Comparison of ENCODE assay signal across 16 mouse cellular contexts in the genomic region with DNA sequence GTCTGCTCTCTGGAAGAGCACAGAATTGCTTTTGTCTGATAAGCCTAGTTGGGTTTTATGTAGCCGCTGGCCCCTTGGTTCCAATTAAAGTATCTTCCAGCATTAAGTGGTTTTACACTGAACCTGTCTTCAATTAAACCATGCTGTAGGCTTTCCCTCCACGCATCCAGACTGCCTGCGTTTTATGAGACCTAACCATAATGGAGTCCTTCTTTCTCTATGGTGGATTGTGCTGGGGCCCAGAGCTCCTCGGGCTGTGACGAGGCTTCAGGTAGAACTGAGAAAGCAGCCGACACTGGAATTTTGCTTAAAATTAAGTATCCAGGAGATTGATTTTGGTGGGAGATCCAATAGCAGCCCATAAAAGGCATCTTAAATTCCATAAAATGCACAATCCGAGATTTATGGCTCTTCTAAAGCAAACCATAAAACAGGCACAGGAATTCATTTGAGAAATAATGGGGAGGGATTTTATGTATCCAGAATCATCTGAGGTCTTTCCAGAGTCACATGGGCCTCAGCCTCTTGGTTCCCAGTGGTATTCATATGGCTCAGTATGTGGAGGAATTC.
"Had no signal": no experiment of that assay in that cellular context is flagged by ENCODE, and none has a peak within 500 bp of the region (broad histone marks: within the 10 kb centered on the region; RNA-seq: fewer than 3 reads in every experiment).

No protein-coding gene starts in this region.

- H3K4me1 ChIP-seq: liver, embryonic 15.5 days; midbrain, embryonic 10.5 days; midbrain, embryonic 15.5 days; stomach, embryonic 15.5 days had no signal

- H3K9me3 ChIP-seq: kidney, embryonic 15.5 days; liver, embryonic 15.5 days; midbrain, embryonic 10.5 days; midbrain, embryonic 15.5 days; stomach, embryonic 15.5 days had no signal

- ATAC-seq: intestine, embryonic 16.5 days; lung, postnatal 0 days; midbrain, embryonic 15.5 days had no signal

- H3K9ac ChIP-seq: kidney, embryonic 15.5 days; liver, embryonic 15.5 days; midbrain, embryonic 15.5 days; stomach, embryonic 15.5 days had no signal

- H3K27me3 ChIP-seq: liver, embryonic 15.5 days; midbrain, embryonic 15.5 days; stomach, embryonic 15.5 days had no signal

- H3K4me2 ChIP-seq: kidney, embryonic 15.5 days; liver, embryonic 11.5 days; liver, embryonic 15.5 days; midbrain, embryonic 15.5 days; stomach, embryonic 15.5 days had no signal

- H3K27ac ChIP-seq: kidney, embryonic 15.5 days; liver, embryonic 15.5 days; midbrain, embryonic 10.5 days; midbrain, embryonic 15.5 days; stomach, embryonic 15.5 days had no signal

- H3K4me3 ChIP-seq: kidney, embryonic 15.5 days; liver, embryonic 15.5 days; midbrain, embryonic 10.5 days; midbrain, embryonic 15.5 days; stomach, embryonic 15.5 days had no signal

- H3K36me3 ChIP-seq: kidney, embryonic 15.5 days; liver, embryonic 15.5 days; midbrain, embryonic 10.5 days; midbrain, embryonic 15.5 days; stomach, embryonic 15.5 days had no signal

- DNase-seq: kidney, adult 2 months; kidney, postnatal 36 days; layer of hippocampus, adult 9-11 months; layer of hippocampus, postnatal 36 days; lung, adult 2 months; lung, postnatal 36 days; spleen, adult 18-20 months; thymus, postnatal 36 days had no signal
